Mouse (Mus musculus) cerebellum, adult (tissue): Measurements from ENCODE around the gene Gm29609.

Experiments used
- ATAC-seq: cut with Nextera tagmentation; 2 replicates; pipeline ENCODE4 v1.9.2; 2017; ENCODE audit warnings: mild to moderate bottlenecking, moderate library complexity, mixed read lengths; ENCODE audit not compliant: insufficient number of reproducible peaks, low FRiP score, low TSS enrichment

Gm29609 gene

GRCm38 (mm10) chr5:31153516-31154151, 26.1 kb downstream of the Gm29609 start:
- ATAC-seq, result peak; percentile 29

- peak; percentile 61; the same call in 1 of the 2 replicates for ATAC-seq
Measured at GRCm38 (mm10) chr5:31151746-31152145, 28.0 kb downstream of the Gm29609 start.

- no peak for ATAC-seq
Measured at GRCm38 (mm10) chr5:31149781-31150180, 29.9 kb downstream of the Gm29609 start.

GRCm38 (mm10) chr5:31138968-31139425, 40.7 kb downstream of the Gm29609 start:
- ATAC-seq, result no peak

- no peak; the same call in 1 of the 2 replicates for ATAC-seq
Measured at GRCm38 (mm10) chr5:31138241-31138967, 41.3 kb downstream of the Gm29609 start, which contains the start of gene Ucn. TSS of gene Ucn (minus strand) at chr5:31138829.

GRCm38 (mm10) chr5:31137658-31138057, 42.1 kb downstream of the Gm29609 start:
- ATAC-seq, result no peak

- ATAC-seq, result no peak
Measured at GRCm38 (mm10) chr5:31136730-31137424, 42.8 kb downstream of the Gm29609 start.

GRCm38 (mm10) chr5:31126050-31126449, 53.7 kb downstream of the Gm29609 start:
- ATAC-seq, result no peak

- ATAC-seq, result no peak
Measured at GRCm38 (mm10) chr5:31123481-31123880, 56.2 kb downstream of the Gm29609 start.

- no peak for ATAC-seq
Measured at GRCm38 (mm10) chr5:31121111-31121510, 58.6 kb downstream of the Gm29609 start.

GRCm38 (mm10) chr5:31116912-31117311, 62.8 kb downstream of the Gm29609 start:
- ATAC-seq, result no peak

GRCm38 (mm10) chr5:31116354-31116753, 63.4 kb downstream of the Gm29609 start, which contains the start of gene Trim54:
TSS of gene Trim54 (plus strand) at chr5:31116712.
- ATAC-seq, result no peak

GRCm38 (mm10) chr5:31110781-31111180, 68.9 kb downstream of the Gm29609 start:
- no peak for ATAC-seq

- no peak for ATAC-seq
Measured at GRCm38 (mm10) chr5:31108000-31108490, 71.7 kb downstream of the Gm29609 start, which contains the start of gene Slc30a3. TSS of gene Slc30a3 (minus strand) at chr5:31108237.

- ATAC-seq, result no peak
Measured at GRCm38 (mm10) chr5:31105814-31106335, 73.8 kb downstream of the Gm29609 start, which contains the start of gene Dnajc5g. TSS of gene Dnajc5g (plus strand) at chr5:31106285.

- ATAC-seq, result no peak
Measured at GRCm38 (mm10) chr5:31095711-31096480, 83.8 kb downstream of the Gm29609 start.

- no peak for ATAC-seq
Measured at GRCm38 (mm10) chr5:31094799-31095691, 84.7 kb downstream of the Gm29609 start.
